Mouse (Mus musculus) lung, embryonic 14.5 days (tissue): ENCODE data around the gene Zfp296. TPM values are rescaled to one million over a fixed set of nuclear protein-coding genes. Genes with fewer than 3 reads are reported as not detected.

Experiments used
- ATAC-seq: fragments of 200-750 bp; cut with Nextera tagmentation; 2 replicates; pipeline ENCODE4 v1.8.0; 2017; ENCODE audit warnings: mild to moderate bottlenecking, moderate TSS enrichment, moderate library complexity; ENCODE audit not compliant: insufficient read depth
- DNase-seq: peaks from one replicate; pipeline ENCODE4 v3.0.0-alpha.2; 2015
- H3K27ac ChIP-seq: fragments of 300-500 bp; sonication (generic); 2 replicates; pipeline ENCODE4 v1.5.1; 2014; ENCODE audit warnings: low read depth, mild to moderate bottlenecking, moderate library complexity
- H3K27me3 ChIP-seq: fragments of 300-500 bp; sonication (generic); 2 replicates; pipeline ENCODE4 v1.6.1; 2014; ENCODE audit warnings: low read length, control low read depth; ENCODE audit not compliant: insufficient read depth
- H3K36me3 ChIP-seq: fragments of 300-500 bp; sonication (generic); 2 replicates; pipeline ENCODE4 v1.6.1; 2014; ENCODE audit warnings: control low read depth; ENCODE audit not compliant: insufficient read depth
- H3K4me1 ChIP-seq: fragments of 300-500 bp; sonication (generic); 2 replicates; pipeline ENCODE4 v1.6.1; 2014; ENCODE audit warnings: antibody characterized with exemption, control low read depth; ENCODE audit not compliant: insufficient read depth
- H3K4me2 ChIP-seq: fragments of 300-500 bp; sonication (generic); 2 replicates; pipeline ENCODE4 v1.6.1; 2014; ENCODE audit warnings: mild to moderate bottlenecking
- H3K4me3 ChIP-seq: fragments of 300-500 bp; sonication (generic); 2 replicates; pipeline ENCODE4 v1.5.1; 2014; ENCODE audit warnings: low read depth, low read length
- H3K9ac ChIP-seq: fragments of 300-500 bp; sonication (generic); 2 replicates; pipeline ENCODE4 v1.6.1; 2014
- H3K9me3 ChIP-seq: fragments of 300-500 bp; sonication (generic); 2 replicates; pipeline ENCODE4 v1.6.1; 2016; ENCODE audit warnings: low read depth, low read length, control low read depth
- CTCF ChIP-seq: IDR thresholded peaks from 2 replicates; pipeline ENCODE4 v1.5.1; 2016; ENCODE audit warnings: antibody characterized with exemption, low read depth
- WGBS: fragments of 180-500 bp; shearing (Covaris S2); extraction: QIAGEN DNeasy Blood & Tissue Kit; methylation state at CpG from one replicate; pipeline ENCODE4 v1.1.7; 2014; 5-methylcytosine and 5-hydroxymethylcytosine counted together
- polyA plus RNA-seq: library from polyadenylated mRNA; unstranded; fragments of >200 nt; fragmentation: Nextera tagmentation; extraction: Ambion mirVana; gene quantifications from 2 replicates; pipeline ENCODE4 v1.2.1, GENCODE M21; 2014

Gene Zfp296
- polyA plus RNA-seq, 1 experiment from 2014 or later, result 0.38 TPM

DNA sequence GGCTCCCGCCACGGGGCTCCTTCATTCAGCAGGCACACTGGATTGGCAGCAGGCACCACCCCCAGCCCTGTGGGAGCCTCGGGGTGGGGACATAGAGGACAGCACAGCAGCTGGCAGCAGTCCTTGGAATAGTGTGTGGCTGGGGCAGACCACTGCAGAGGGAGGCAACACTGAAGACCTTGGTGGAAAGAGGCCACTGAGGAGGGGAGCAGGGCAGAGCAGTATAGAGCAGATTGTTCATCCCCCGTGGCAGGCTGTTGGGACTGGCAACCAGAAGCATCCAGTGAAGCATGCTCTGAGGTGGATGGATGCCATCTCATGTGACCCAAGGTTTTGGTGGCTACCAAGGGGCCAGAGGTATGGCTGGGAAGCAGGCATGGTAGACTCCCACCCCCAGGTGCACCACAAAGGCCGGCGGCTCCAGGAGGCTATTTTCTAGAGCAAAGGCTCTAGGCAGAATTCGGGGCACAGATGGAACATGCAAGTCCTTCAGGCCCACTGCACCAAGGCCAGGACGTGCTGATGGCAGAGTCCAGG, 34.9 kb upstream of the Zfp296 start:
- Histone ChIP-seq H3K4me3 (no peak overlapping the region), H3K27me3 (no peaks in the 10 kb centered on the region), H3K4me2 (no peak overlapping the region), H3K36me3 (0 out of 2 replicates have a peak, but pooled peaks cover 3% of the 10 kb centered on the region), H3K9me3 (no peaks in the 10 kb centered on the region), H3K9ac (no peak overlapping the region), H3K27ac (no peak overlapping the region), H3K4me1 (peaks cover 10% of the 10 kb centered on the region)
- TF ChIP-seq CTCF, result no peak
- DNase-seq (no peak), ATAC-seq (0 out of 2 replicates have a peak, but pooled peaks have one; percentile 12)
- 72% methylated on average over 8 of the region's 8 CpGs for WGBS

DNA sequence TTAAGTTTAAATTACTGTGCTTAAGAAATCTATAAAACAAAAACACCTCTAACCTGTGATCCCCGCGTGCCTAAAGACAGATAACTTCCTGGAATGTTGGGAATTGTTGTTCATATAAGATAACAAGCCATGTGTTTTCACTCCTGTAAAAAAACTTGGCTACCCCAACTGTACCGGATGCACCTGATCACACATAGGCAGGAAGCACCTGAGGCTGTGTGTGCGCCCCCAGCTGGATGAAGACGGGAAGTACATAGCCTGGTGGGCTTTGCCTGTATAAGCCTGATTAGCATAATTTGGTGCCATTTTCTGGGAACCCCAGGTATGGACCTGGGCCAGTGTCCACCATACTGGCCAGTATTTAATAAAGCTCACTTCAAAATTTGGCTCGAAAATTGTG, 33.5 kb upstream of the Zfp296 start:
- DNase-seq, result peak; percentile 56
- no peak overlapping the region for H3K9ac ChIP-seq
- H3K4me1 ChIP-seq, result peaks cover 10% of the 10 kb centered on the region
- 47% methylated on average over 6 of the region's 6 CpGs for WGBS
- 0 out of 2 replicates have a peak, but pooled peaks cover 3% of the 10 kb centered on the region for H3K36me3 ChIP-seq
- H3K27ac ChIP-seq, result no peak overlapping the region
- ATAC-seq, result no peak
- no peak overlapping the region for H3K4me2 ChIP-seq
- TF ChIP-seq CTCF, result peak; percentile 69
- H3K27me3 ChIP-seq, result no peaks in the 10 kb centered on the region
- no peaks in the 10 kb centered on the region for H3K9me3 ChIP-seq
- no peak overlapping the region for H3K4me3 ChIP-seq

DNA sequence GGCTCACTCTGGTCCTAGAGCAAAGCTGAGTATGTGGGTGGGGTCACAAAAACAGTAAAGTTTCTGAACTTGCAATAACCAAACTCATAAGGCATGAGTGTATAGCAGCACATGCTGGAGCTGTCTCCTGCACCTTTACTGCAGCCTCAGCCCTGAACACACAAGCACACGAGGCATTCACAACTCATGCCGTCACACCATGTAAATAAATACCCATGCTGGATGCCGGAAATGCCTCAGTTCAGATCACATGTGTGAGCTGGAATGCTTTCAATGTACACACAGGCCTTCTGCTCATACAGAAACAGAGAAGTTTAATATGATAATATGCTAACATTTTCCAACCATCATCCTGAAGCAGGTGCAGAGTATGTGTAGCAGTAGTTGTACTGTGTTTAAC, 31.1 kb upstream of the Zfp296 start:
- Histone ChIP-seq H3K4me3 (no peak overlapping the region), H3K27me3 (no peaks in the 10 kb centered on the region), H3K4me1 (peaks cover 10% of the 10 kb centered on the region), H3K9me3 (no peaks in the 10 kb centered on the region), H3K9ac (no peak overlapping the region), H3K36me3 (0 out of 2 replicates have a peak, but pooled peaks cover 3% of the 10 kb centered on the region), H3K4me2 (no peak overlapping the region), H3K27ac (0 out of 2 replicates have a peak overlapping the region, but pooled peaks have one; percentile 48)
- TF ChIP-seq CTCF, result no peak
- ATAC-seq, result no peak
- 13% methylated on average over 3 of the region's 3 CpGs for WGBS
- DNase-seq, result peak; percentile 51

DNA sequence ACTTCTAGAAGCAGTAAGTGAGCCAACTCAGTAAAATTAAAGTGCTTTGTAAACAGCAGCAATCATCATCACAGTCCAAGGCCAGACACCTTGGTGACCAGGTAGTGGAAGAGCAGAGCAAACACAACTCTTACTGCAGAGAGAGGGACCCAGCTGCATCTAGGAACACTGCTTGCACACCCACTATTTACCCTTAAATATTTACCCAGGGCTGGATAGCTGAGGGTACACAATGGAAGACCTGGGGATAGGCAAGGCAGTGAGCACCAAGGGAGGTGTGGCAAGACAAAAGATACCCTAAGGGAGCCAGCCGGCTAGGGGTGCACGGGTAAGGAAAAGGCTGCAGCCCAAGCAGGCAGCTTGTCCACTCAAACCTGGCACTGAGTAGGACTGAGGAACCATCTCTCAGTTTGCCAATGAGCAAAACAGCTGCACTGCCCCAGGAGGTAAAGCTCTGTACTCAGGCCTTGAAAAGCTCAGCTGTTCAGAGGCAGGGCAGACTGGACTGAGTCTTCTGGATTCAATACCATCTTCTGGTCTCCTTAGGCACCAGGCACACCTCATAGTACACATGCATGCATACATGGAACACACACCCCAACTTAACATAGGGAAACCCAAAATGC, 29.6 kb upstream of the Zfp296 start:
- H3K27ac ChIP-seq, result peak overlapping the region; percentile 59; the same call in 1 of the 2 replicates
- H3K27me3 ChIP-seq, result no peaks in the 10 kb centered on the region
- H3K36me3 ChIP-seq, result peaks cover 9% of the 10 kb centered on the region
- peaks cover 10% of the 10 kb centered on the region for H3K4me1 ChIP-seq
- DNase-seq, result no peak
- 58% methylated on average over 2 of the region's 2 CpGs for WGBS
- no peak for TF ChIP-seq CTCF
- no peak overlapping the region for H3K9ac ChIP-seq
- H3K4me3 ChIP-seq, result no peak overlapping the region
- H3K9me3 ChIP-seq, result no peaks in the 10 kb centered on the region
- ATAC-seq, result peak; percentile 47; the same call in 1 of the 2 replicates
- no peak overlapping the region for H3K4me2 ChIP-seq

DNA sequence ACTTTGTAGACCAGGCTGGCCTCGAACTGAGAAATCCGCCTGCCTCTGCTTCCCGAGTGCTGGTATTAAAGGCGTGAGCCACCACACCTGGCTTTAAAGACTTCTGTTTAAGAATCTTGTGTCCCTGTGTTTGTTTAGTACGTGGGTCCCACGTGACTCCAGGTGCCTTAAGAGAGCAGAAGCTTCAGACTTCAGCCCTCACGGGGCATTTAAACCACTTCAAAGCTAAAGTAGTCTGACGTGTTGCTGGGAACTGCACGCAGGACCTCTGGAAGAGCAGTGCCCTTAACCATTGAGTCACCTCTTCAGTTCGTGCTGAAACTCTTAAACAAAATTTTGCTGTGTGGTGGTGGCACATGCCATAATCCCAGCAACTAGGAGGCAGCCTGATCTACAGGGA, 27.7 kb upstream of the Zfp296 start:
- peaks cover 24% of the 10 kb centered on the region for H3K36me3 ChIP-seq
- DNase-seq (peak; percentile 44), ATAC-seq (no peak)
- no peaks in the 10 kb centered on the region for H3K27me3 ChIP-seq
- no peak for TF ChIP-seq CTCF
- H3K4me2 ChIP-seq, result no peak overlapping the region
- no peak overlapping the region for H3K4me3 ChIP-seq
- no peak overlapping the region for H3K9ac ChIP-seq
- 62% methylated on average over 10 of the region's 10 CpGs for WGBS
- peaks cover 10% of the 10 kb centered on the region for H3K4me1 ChIP-seq
- H3K9me3 ChIP-seq, result no peaks in the 10 kb centered on the region
- no peak overlapping the region for H3K27ac ChIP-seq

DNA sequence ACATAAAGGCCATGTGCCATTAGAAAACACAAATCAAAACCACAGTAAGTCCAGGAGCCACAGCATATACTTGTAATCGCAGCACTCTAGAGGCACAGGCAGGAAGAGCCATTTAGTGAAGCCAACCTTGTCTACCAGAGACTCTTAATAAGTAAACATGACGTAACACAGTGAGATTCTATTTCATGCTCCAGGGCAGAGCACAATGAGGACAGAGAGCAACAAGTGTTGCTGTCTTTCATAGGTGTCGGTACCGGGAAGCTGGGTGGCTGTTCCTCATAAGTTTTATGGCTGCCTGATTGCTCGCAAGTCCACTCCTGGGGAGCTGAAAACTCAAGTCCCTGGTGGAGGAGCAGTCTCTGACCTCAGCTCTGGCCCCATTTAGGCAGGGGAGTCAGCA, 25.5 kb upstream of the Zfp296 start:
- ATAC-seq (no peak), DNase-seq (no peak)
- H3K9ac ChIP-seq, result no peak overlapping the region
- no peak for TF ChIP-seq CTCF
- H3K4me1 ChIP-seq, result peaks cover 5% of the 10 kb centered on the region
- H3K9me3 ChIP-seq, result no peaks in the 10 kb centered on the region
- H3K36me3 ChIP-seq, result peaks cover 38% of the 10 kb centered on the region
- no peak overlapping the region for H3K4me3 ChIP-seq
- WGBS, result 84% methylated on average over 5 of the region's 5 CpGs
- H3K27ac ChIP-seq, result no peak overlapping the region
- H3K27me3 ChIP-seq, result no peaks in the 10 kb centered on the region
- H3K4me2 ChIP-seq, result no peak overlapping the region

DNA sequence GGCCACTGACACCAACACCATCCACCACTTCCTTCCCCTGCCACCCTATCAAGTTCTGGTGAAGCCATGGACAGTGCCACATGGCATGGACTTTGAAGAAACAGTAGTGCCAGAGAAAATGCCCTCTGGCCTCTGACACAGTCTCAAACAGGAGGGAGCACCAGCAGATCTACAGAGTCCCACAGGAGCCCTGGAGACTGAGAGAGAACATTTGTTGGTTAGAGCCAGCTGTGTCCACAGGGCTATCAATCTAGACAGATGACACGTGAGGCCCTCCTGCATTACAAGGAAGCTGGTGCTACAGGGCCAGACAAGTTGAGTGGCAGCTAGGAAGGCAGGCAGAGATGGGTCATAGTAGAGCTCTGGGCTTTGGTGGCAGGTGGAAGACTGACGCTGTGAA, 24.6 kb upstream of the Zfp296 start:
- H3K4me1 ChIP-seq, result no peaks in the 10 kb centered on the region; the same call in 1 of the 2 replicates
- 42% methylated on average over 2 of the region's 2 CpGs for WGBS
- H3K4me2 ChIP-seq, result no peak overlapping the region
- no peaks in the 10 kb centered on the region for H3K27me3 ChIP-seq
- no peak overlapping the region for H3K27ac ChIP-seq
- H3K9ac ChIP-seq, result no peak overlapping the region
- no peak for TF ChIP-seq CTCF
- peaks cover 35% of the 10 kb centered on the region for H3K36me3 ChIP-seq
- ATAC-seq (no peak), DNase-seq (no peak)
- no peaks in the 10 kb centered on the region for H3K9me3 ChIP-seq
- H3K4me3 ChIP-seq, result no peak overlapping the region
